Mouse (Mus musculus) G1E (cell line): ENCODE measurements around the gene Alg11.

Experiments used
- CTCF ChIP-seq: IDR thresholded peaks from 2 replicates; pipeline ENCODE4 v1.5.1; 2012; ENCODE audit warnings: low read depth, low read length, inconsistent platforms, mixed read lengths
- GATA1 ChIP-seq: IDR thresholded peaks from 2 replicates; pipeline ENCODE4 v1.6.1; 2012; ENCODE audit warnings: borderline replicate concordance, low read length, inconsistent platforms, mixed read lengths
- POLR2AphosphoS5 ChIP-seq: IDR thresholded peaks from 2 replicates; pipeline ENCODE4 v1.6.1; 2012; ENCODE audit warnings: low read depth, low read length, inconsistent platforms; ENCODE audit not compliant: insufficient replicate concordance

DNA sequence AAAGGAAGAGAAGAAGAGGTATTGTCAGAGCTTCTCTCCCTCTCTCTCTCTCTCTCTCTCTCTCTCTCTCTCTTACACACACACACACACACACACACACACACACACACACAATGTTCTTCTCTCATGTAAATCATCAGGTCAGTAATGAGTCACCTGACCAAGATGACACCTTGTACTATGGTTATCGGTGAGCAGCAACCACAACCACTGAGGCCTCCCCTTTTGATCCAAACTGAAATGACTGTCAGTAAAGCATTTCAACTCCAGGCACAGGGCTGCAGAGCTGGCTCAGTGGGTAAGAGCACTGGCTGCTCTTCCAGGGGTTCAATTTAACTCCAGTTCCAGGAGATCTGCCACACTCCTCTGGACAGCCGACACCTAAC lies 5.0 kb upstream of the Alg11 start:
- TF ChIP-seq CTCF (no peak), POLR2AphosphoS5 (no peak), GATA1 (no peak)
